Mouse (Mus musculus) lung, postnatal 4 days (tissue): Measurements from ENCODE around the gene Smurf1.
A peak's percentile ranks its signal among the peaks of the same experiment; 100 is the strongest.

ENCODE experiments used
- DNase-seq, 2 experiments: peaks; one replicate each; pipeline ENCODE4 v3.0.0; 2021

Gene Smurf1

GRCm38 (mm10) chr5:144913923-144914322, 51.7 kb downstream of the Smurf1 start:
- no peak for DNase-seq

GRCm38 (mm10) chr5:144913361-144913760, 52.3 kb downstream of the Smurf1 start:
- no peak for DNase-seq

- no peak for DNase-seq
Measured at GRCm38 (mm10) chr5:144912519-144913310, 52.9 kb downstream of the Smurf1 start.

- no peak for DNase-seq
Measured at GRCm38 (mm10) chr5:144909521-144909920, 56.1 kb downstream of the Smurf1 start.

GRCm38 (mm10) chr5:144907591-144907990, 58.1 kb downstream of the Smurf1 start:
- DNase-seq, result peak in 1 of 2 experiments; percentile 40

- no peak for DNase-seq
Measured at GRCm38 (mm10) chr5:144904356-144905134, 61.1 kb downstream of the Smurf1 start.

- no peak for DNase-seq
Measured at GRCm38 (mm10) chr5:144901791-144902190, 63.9 kb downstream of the Smurf1 start.

- no peak for DNase-seq
Measured at GRCm38 (mm10) chr5:144901035-144901434, 64.6 kb downstream of the Smurf1 start.

GRCm38 (mm10) chr5:144898448-144899052, 67.1 kb downstream of the Smurf1 start:
- no peak for DNase-seq

- DNase-seq, result no peak
Measured at GRCm38 (mm10) chr5:144897881-144898280, 67.8 kb downstream of the Smurf1 start.

- no peak for DNase-seq
Measured at GRCm38 (mm10) chr5:144891276-144891675, 74.4 kb downstream of the Smurf1 start.

- DNase-seq, result no peak
Measured at GRCm38 (mm10) chr5:144885968-144886650, 79.5 kb downstream of the Smurf1 start.

- DNase-seq, result peak; percentile 47 to 50
Measured at GRCm38 (mm10) chr5:144884629-144885217, 80.9 kb downstream of the Smurf1 start.

GRCm38 (mm10) chr5:144881670-144882399, 83.8 kb downstream of the Smurf1 start:
- no peak for DNase-seq

GRCm38 (mm10) chr5:144877021-144877420, 88.6 kb downstream of the Smurf1 start:
- no peak for DNase-seq

- peak; percentile 56 to 71 for DNase-seq
Measured at GRCm38 (mm10) chr5:144875892-144876291, 89.8 kb downstream of the Smurf1 start.

GRCm38 (mm10) chr5:144875227-144875626, 90.4 kb downstream of the Smurf1 start:
- no peak for DNase-seq

GRCm38 (mm10) chr5:144872867-144873266, 92.8 kb downstream of the Smurf1 start:
- DNase-seq, result no peak

GRCm38 (mm10) chr5:144872326-144872725, 93.3 kb downstream of the Smurf1 start:
- DNase-seq, result no peak

- DNase-seq, result no peak
Measured at GRCm38 (mm10) chr5:144871775-144872174, 93.9 kb downstream of the Smurf1 start.

- no peak for DNase-seq
Measured at GRCm38 (mm10) chr5:144870782-144871181, 94.9 kb downstream of the Smurf1 start.

- no peak for DNase-seq
Measured at GRCm38 (mm10) chr5:144869466-144869865, 96.2 kb downstream of the Smurf1 start.
